20 mouse cellular contexts compared by ENCODE assay signal in the genomic region with DNA sequence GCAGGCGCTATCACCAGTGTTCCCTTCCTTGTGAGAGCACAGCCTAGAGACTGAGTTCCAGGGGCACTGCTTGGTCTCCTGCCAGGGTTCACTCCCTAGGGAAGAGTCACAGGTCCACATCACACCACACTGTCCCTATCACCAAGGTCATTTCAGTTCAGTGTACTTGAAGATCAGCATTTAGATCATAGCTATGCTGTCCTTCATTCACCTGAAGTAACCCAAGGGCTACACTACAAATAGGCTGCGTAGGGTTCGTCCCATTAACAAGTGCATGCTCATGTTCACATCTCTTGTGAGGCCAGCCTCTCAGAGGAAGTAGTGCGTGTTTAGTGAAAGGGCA. TPM values are rescaled to one million over a fixed set of nuclear protein-coding genes. Genes with fewer than 3 reads are reported as not detected.
DNase-seq lines count a peak whose midpoint lies in the region; ATAC-seq and TF ChIP-seq lines count a peak whose summit lies in the region.
"Had no signal": no experiment of that assay in that cellular context is flagged by ENCODE, and none has a peak within 500 bp of the region (broad histone marks: within the 10 kb centered on the region; RNA-seq: fewer than 3 reads in every experiment).

No protein-coding gene starts in this region.

- DNase-seq in heart, adult 18-20 months, result peak; percentile 37 to 38
- DNase-seq in heart, postnatal 25 days (ENCODE audit: low spot score), result no peak
- peak; percentile 57 for DNase-seq in adrenal gland, adult 8-10 months
- no peak for DNase-seq in liver, postnatal 0 days
- DNase-seq in thymus, postnatal 14 days, result no peak
- DNase-seq in right cerebral cortex, adult 2 months (ENCODE audit: low spot score in 2 of 2), result no peak
- DNase-seq: cerebellum, adult 9-10 months; thymus, adult 18-20 months had no signal

- WGBS in liver, embryonic 15.5 days (ENCODE audit: insufficient replicate concordance), result 96% methylated on average over 4 of the region's 4 CpGs
- WGBS in liver, embryonic 12.5 days (ENCODE audit: insufficient replicate concordance), result 87% methylated on average over 4 of the region's 4 CpGs
- 83% methylated on average over 4 of the region's 4 CpGs for WGBS in liver, postnatal 0 days (ENCODE audit: insufficient replicate concordance)

- intact Hi-C loops in heart, postnatal 25 days (cut with DNase I), result no loop called here

- no peak overlapping the region for H3K9ac ChIP-seq in liver, embryonic 15.5 days
- H3K9ac ChIP-seq in liver, embryonic 12.5 days, result no peak overlapping the region
- no peak overlapping the region for H3K9ac ChIP-seq in liver, postnatal 0 days (replicated peaks)
- H3K9ac ChIP-seq: hindbrain, embryonic 15.5 days; kidney, embryonic 15.5 days; limb, embryonic 12.5 days; lung, embryonic 15.5 days; midbrain, embryonic 13.5 days had no signal

- H3K36me3 ChIP-seq in liver, embryonic 15.5 days (replicated peaks), result peaks cover 77% of the 10 kb centered on the region
- peaks cover 83% of the 10 kb centered on the region for H3K36me3 ChIP-seq in liver, embryonic 12.5 days
- peaks cover 34% of the 10 kb centered on the region for H3K36me3 ChIP-seq in liver, postnatal 0 days (replicated peaks; ENCODE audit: insufficient read depth, low read length)

- no peak for TF ChIP-seq CTCF in liver, postnatal 0 days (IDR thresholded peaks at IDR 0.05; ENCODE audit: low read depth)

- H3K9me3 ChIP-seq in liver, embryonic 15.5 days (replicated peaks), result no peaks in the 10 kb centered on the region
- no peaks in the 10 kb centered on the region for H3K9me3 ChIP-seq in liver, embryonic 12.5 days (replicated peaks)
- no peaks in the 10 kb centered on the region for H3K9me3 ChIP-seq in liver, postnatal 0 days (ENCODE audit: low read length)
- H3K9me3 ChIP-seq: hindbrain, embryonic 15.5 days; kidney, embryonic 15.5 days; limb, embryonic 12.5 days; lung, embryonic 15.5 days; midbrain, embryonic 13.5 days had no signal

- no peaks in the 10 kb centered on the region for H3K27me3 ChIP-seq in liver, embryonic 15.5 days
- no peaks in the 10 kb centered on the region for H3K27me3 ChIP-seq in liver, embryonic 12.5 days (replicated peaks)
- H3K27me3 ChIP-seq in liver, postnatal 0 days (ENCODE audit: insufficient read depth, low read length), result no peaks in the 10 kb centered on the region
- H3K27me3 ChIP-seq: hindbrain, embryonic 15.5 days; kidney, embryonic 15.5 days; limb, embryonic 12.5 days; lung, embryonic 15.5 days; midbrain, embryonic 13.5 days had no signal

- peak overlapping the region; percentile 8; the same call in 1 of the 2 replicates for H3K27ac ChIP-seq in liver, embryonic 15.5 days (replicated peaks)
- no peak overlapping the region for H3K27ac ChIP-seq in liver, embryonic 12.5 days
- peak overlapping the region; percentile 50 for H3K27ac ChIP-seq in liver, postnatal 0 days (ENCODE audit: low read depth)
- H3K27ac ChIP-seq: hindbrain, embryonic 15.5 days; kidney, embryonic 15.5 days; layer of hippocampus, adult 2 months; limb, embryonic 12.5 days; lung, embryonic 15.5 days; midbrain, embryonic 13.5 days had no signal

- H3K4me2 ChIP-seq in liver, embryonic 15.5 days, result no peak overlapping the region
- no peak overlapping the region for H3K4me2 ChIP-seq in liver, embryonic 12.5 days
- H3K4me2 ChIP-seq in liver, postnatal 0 days (ENCODE audit: low read depth, low read length), result peak overlapping the region; percentile 4; the same call in 1 of the 2 replicates
- H3K4me2 ChIP-seq: hindbrain, embryonic 15.5 days; kidney, embryonic 15.5 days; limb, embryonic 12.5 days; lung, embryonic 15.5 days; midbrain, embryonic 13.5 days had no signal

- ATAC-seq in liver, embryonic 15.5 days (ENCODE audit: insufficient read depth), result peak; percentile 37; the same call in 1 of the 2 replicates
- ATAC-seq in liver, embryonic 12.5 days, result no peak
- peak; percentile 87 for ATAC-seq in liver, postnatal 0 days
- ATAC-seq: forebrain, embryonic 14.5 days; midbrain, embryonic 13.5 days had no signal

- H3K4me3 ChIP-seq in liver, embryonic 15.5 days (replicated peaks), result no peak overlapping the region
- H3K4me3 ChIP-seq in liver, embryonic 12.5 days, result no peak overlapping the region
- no peak overlapping the region for H3K4me3 ChIP-seq in liver, postnatal 0 days (ENCODE audit: low read depth, low read length)
- H3K4me3 ChIP-seq: hindbrain, embryonic 15.5 days; kidney, embryonic 15.5 days; layer of hippocampus, adult 2 months; limb, embryonic 12.5 days; lung, embryonic 15.5 days; midbrain, embryonic 13.5 days; myocyte had no signal

- no peak for TF ChIP-seq EP300 in liver, postnatal 0 days (IDR thresholded peaks at IDR 0.05; ENCODE audit: low read depth)

- H3K4me1 ChIP-seq in liver, embryonic 15.5 days (replicated peaks), result peaks cover 15% of the 10 kb centered on the region; the same call in 1 of the 2 replicates
- H3K4me1 ChIP-seq in liver, embryonic 12.5 days, result peaks cover 12% of the 10 kb centered on the region
- 0 out of 2 replicates have a peak, but pooled peaks cover 2% of the 10 kb centered on the region for H3K4me1 ChIP-seq in liver, postnatal 0 days (ENCODE audit: insufficient read depth)
- H3K4me1 ChIP-seq: hindbrain, embryonic 15.5 days; kidney, embryonic 15.5 days; limb, embryonic 12.5 days had no signal

RNA-seq across cellular contexts. Expression of gene Maco1, which starts 38.9 kb away (rescaled TPM):
- 10 to 100 TPM; 19.9 to 21.3 TPM for total RNA-seq in heart, adult 18-20 months (2021)
- 10 to 100 TPM; 18.6 to 22.1 TPM for total RNA-seq in heart, postnatal 25 days (2021)
- polyA plus RNA-seq in liver, embryonic 15.5 days (2015; fragmentation: Nextera tagmentation; extraction: Ambion mirVana), result 16.0 and 17.3 TPM in 2 replicates
- 27.2 and 29.8 TPM in 2 replicates for polyA plus RNA-seq in liver, embryonic 12.5 days (2016; fragmentation: Nextera tagmentation; extraction: Ambion mirVana)
- total RNA-seq in adrenal gland, adult 8-10 months (2022), result 10 to 100 TPM; 36.2 to 51.0 (median 47.8) TPM
- 13.6 and 14.6 TPM in 2 replicates for polyA plus RNA-seq in liver, postnatal 0 days (2015; fragmentation: Nextera tagmentation; extraction: Ambion mirVana)

RNA-seq across cellular contexts. Expression of gene Ldlrap1, which starts 46.4 kb away (rescaled TPM):
- 1 to 10 TPM; 7.7 to 9.8 TPM for total RNA-seq in heart, adult 18-20 months (2021)
- total RNA-seq in heart, postnatal 25 days (2021), result 10 to 100 TPM; 14.1 to 15.5 TPM
- polyA plus RNA-seq in liver, embryonic 15.5 days (2015; fragmentation: Nextera tagmentation; extraction: Ambion mirVana), result 21.8 and 22.4 TPM in 2 replicates
- polyA plus RNA-seq in liver, embryonic 12.5 days (2016; fragmentation: Nextera tagmentation; extraction: Ambion mirVana), result 26.4 and 28.2 TPM in 2 replicates
- total RNA-seq in adrenal gland, adult 8-10 months (2022), result 10 to 100 TPM; 46.7 to 49.4 (median 48.4) TPM
- 14.8 and 15.4 TPM in 2 replicates for polyA plus RNA-seq in liver, postnatal 0 days (2015; fragmentation: Nextera tagmentation; extraction: Ambion mirVana)

RNA-seq across cellular contexts. Expression of gene Rhd, which starts 50.1 kb away (rescaled TPM):
- 1 to 10 TPM; 6.9 TPM for total RNA-seq in heart, adult 18-20 months (2021)
- 1 to 10 TPM; 1.5 to 1.6 TPM for total RNA-seq in heart, postnatal 25 days (2021)
- 587 and 603 TPM in 2 replicates for polyA plus RNA-seq in liver, embryonic 15.5 days (2015; fragmentation: Nextera tagmentation; extraction: Ambion mirVana)
- 477 and 480 TPM in 2 replicates for polyA plus RNA-seq in liver, embryonic 12.5 days (2016; fragmentation: Nextera tagmentation; extraction: Ambion mirVana)
- total RNA-seq in adrenal gland, adult 8-10 months (2022), result 1 to 10 TPM in 1 of 4 experiments, under 1 TPM in 1, not detected in 2; 0.84 to 1.1 TPM
- polyA plus RNA-seq in liver, postnatal 0 days (2015; fragmentation: Nextera tagmentation; extraction: Ambion mirVana), result 207 and 214 TPM in 2 replicates
- total RNA-seq: layer of hippocampus, adult 2 months; left cerebral cortex, adult 18-20 months; neutrophil, adult 5-6 weeks had no signal

Comparison
In these comparisons a context has a peak if more than half of its experiments do, and no peak if none do; other contexts are left out.
1. DNase-seq: peak in heart, adult 18-20 months (2 of 2) and adrenal gland, adult 8-10 months (single experiment); none in heart, postnatal 25 days (single experiment), liver, postnatal 0 days (single experiment), thymus, postnatal 14 days (single experiment) and right cerebral cortex, adult 2 months (0 of 2).